Mouse (Mus musculus) kidney, postnatal 0 days (tissue): ENCODE data around the gene Slc16a6. TPM values are rescaled to one million over a fixed set of nuclear protein-coding genes. Genes with fewer than 3 reads are reported as not detected.
A peak's percentile ranks its signal among the peaks of the same experiment; 100 is the strongest.

Experiments
- ATAC-seq: fragments of 200-750 bp; cut with Nextera tagmentation; replicated peaks from 2 replicates; pipeline ENCODE4 v1.8.0; 2017; ENCODE audit warnings: low read depth, moderate number of reproducible peaks, moderate TSS enrichment, moderate library complexity; ENCODE audit not compliant: low FRiP score
- DNase-seq: peaks from one replicate; pipeline ENCODE4 v3.0.0-alpha.2; 2016; ENCODE audit warnings: low spot score
- H3K27ac ChIP-seq: fragments of 300-500 bp; sonication (generic); 2 replicates; pipeline ENCODE4 v1.5.1; 2014; ENCODE audit warnings: mild to moderate bottlenecking
- H3K27me3 ChIP-seq: fragments of 300-500 bp; sonication (generic); 2 replicates; pipeline ENCODE4 v1.6.1; 2014; ENCODE audit warnings: low read length, mixed read lengths; ENCODE audit not compliant: insufficient read depth
- H3K36me3 ChIP-seq: fragments of 300-500 bp; sonication (generic); 2 replicates; pipeline ENCODE4 v1.6.1; 2014; ENCODE audit warnings: low read length, mixed read lengths; ENCODE audit not compliant: insufficient read depth
- H3K4me1 ChIP-seq: fragments of 300-500 bp; sonication (generic); replicated peaks from 2 replicates; pipeline ENCODE4 v1.6.1; 2014; ENCODE audit warnings: antibody characterized with exemption, low read length, mixed read lengths; ENCODE audit not compliant: insufficient read depth
- H3K4me2 ChIP-seq: fragments of 300-500 bp; sonication (generic); 2 replicates; pipeline ENCODE4 v1.6.1; 2014; ENCODE audit warnings: mild to moderate bottlenecking, low read length, moderate library complexity, mixed read lengths
- H3K4me3 ChIP-seq: fragments of 300-500 bp; sonication (generic); replicated peaks from 2 replicates; pipeline ENCODE4 v1.5.1; 2014; ENCODE audit warnings: low read depth, low read length
- H3K9ac ChIP-seq: fragments of 300-500 bp; sonication (generic); 2 replicates; pipeline ENCODE4 v1.6.1; 2014; ENCODE audit warnings: low read depth, low read length
- H3K9me3 ChIP-seq: fragments of 300-500 bp; sonication (generic); replicated peaks from 2 replicates; pipeline ENCODE4 v1.6.1; 2016; ENCODE audit warnings: low read length, inconsistent platforms, mixed read lengths
- CTCF ChIP-seq: IDR thresholded peaks from 2 replicates; pipeline ENCODE4 v1.5.1; 2016; ENCODE audit warnings: antibody characterized with exemption, low read depth, mild to moderate bottlenecking, moderate library complexity
- WGBS: fragments of 180-500 bp; shearing (Covaris S2); extraction: QIAGEN DNeasy Blood & Tissue Kit; methylation state at CpG from one replicate; pipeline ENCODE4 v1.1.7; 2014; 5-methylcytosine and 5-hydroxymethylcytosine counted together
- polyA plus RNA-seq: library from polyadenylated mRNA; unstranded; fragments of >200 nt; fragmentation: Nextera tagmentation; extraction: Ambion mirVana; gene quantifications from 2 replicates; pipeline ENCODE4 v1.2.1, GENCODE M21; 2015

Gene Slc16a6
- polyA plus RNA-seq, 1 experiment from 2014 or later = 5.3 TPM

DNA sequence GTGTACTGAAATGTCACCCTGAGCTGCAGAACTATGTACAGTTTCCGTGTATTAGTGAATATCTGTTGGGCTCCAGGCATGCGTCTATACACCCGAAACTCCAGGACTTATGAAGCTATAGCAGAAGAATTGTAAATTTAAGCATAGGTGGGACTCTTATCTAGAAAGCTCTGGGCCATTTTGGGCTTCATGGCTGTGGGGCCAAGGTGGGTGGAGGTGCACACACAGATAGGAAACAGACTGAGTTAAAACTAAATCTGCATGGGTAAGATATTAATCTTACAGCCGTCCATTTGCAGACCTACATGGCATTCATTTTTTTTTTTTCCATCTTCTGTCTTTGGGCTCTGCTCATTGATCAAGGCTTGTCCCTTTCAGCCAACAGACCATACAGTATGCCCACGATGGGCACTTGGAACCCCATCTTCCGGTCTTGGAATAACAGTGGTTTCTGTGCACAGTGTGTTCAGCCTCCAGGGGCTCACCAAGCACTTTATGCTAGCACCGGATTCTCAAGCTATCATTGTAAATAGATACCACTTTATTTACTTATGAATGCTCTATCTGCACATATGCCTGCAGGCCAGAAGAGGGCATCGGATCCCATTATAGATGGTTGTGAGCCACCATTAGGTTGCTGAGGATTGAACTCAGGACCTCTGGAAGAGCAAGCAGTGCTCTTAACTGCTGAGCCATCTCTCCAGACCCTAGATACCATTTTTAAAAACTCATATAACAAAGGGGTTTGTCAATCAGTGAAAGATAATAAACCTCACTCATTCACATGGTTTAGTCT is 29.7 kb downstream of the Slc16a6 start:
- Histone ChIP-seq H3K36me3 (no peaks in the 10 kb centered on the region), H3K4me1 (0 out of 2 replicates have a peak, but pooled peaks cover 3% of the 10 kb centered on the region), H3K27ac (no peak overlapping the region), H3K9me3 (no peaks in the 10 kb centered on the region), H3K9ac (no peak overlapping the region), H3K27me3 (no peaks in the 10 kb centered on the region), H3K4me3 (no peak overlapping the region), H3K4me2 (no peak overlapping the region)
- DNase-seq = no peak
- peak; percentile 32; the same call in 1 of the 2 replicates for TF ChIP-seq CTCF
- WGBS = 87% methylated on average over 8 of the region's 8 CpGs
- ATAC-seq = no peak

DNA sequence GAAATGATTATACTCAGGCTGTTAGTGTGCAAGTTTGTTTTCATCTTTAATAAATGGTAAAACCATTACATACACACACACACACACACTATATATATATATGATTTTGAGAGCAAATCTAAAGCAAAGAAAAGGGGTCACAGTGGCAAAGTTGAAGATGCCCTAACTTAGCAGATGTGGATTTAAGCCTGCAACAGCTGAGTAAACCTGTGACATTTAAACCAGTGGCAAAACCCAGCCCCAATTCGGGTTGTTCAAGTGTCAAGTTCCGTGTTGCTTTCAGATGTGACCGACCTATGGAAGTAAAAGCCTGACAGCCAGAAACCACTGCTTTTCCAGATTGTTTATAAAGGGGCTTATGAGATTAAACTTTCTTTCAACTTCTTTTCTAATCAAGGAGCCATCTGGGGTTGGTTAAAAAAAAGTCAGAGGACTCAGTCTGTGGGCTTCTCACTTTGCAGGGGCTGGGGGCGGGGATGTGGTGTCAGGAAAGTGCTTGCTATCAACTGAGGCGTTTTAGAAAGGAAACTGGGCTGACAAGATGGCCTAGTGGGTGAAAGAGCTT is 31.1 kb downstream of the Slc16a6 start:
- H3K9me3 ChIP-seq = no peaks in the 10 kb centered on the region
- 0 out of 2 replicates have a peak, but pooled peaks cover 3% of the 10 kb centered on the region for H3K4me1 ChIP-seq
- no peak overlapping the region for H3K27ac ChIP-seq
- ATAC-seq (no peak), DNase-seq (no peak)
- H3K36me3 ChIP-seq = no peaks in the 10 kb centered on the region
- H3K4me3 ChIP-seq = no peak overlapping the region
- 36% methylated on average over 5 of the region's 5 CpGs for WGBS
- H3K9ac ChIP-seq = no peak overlapping the region
- no peaks in the 10 kb centered on the region for H3K27me3 ChIP-seq
- H3K4me2 ChIP-seq = no peak overlapping the region
- TF ChIP-seq CTCF = no peak

DNA sequence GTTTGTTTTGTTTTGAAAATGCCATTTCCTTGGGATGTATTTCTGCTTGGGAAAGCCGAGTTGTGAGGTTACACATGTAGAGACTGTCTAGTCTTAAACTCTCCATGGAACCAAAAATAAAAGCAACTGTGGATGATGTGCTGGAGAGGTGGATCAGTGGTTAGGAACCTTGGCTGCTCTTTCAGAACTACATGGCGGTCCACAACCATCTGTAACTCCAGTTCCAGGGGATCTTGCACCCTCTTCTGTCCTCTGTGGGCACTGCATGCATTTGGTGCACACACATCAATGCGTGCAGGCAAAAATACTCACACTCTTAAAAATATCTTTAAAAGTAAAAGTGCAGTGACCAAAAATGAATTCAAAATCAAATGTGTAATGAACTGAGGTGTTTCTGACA is 32.3 kb downstream of the Slc16a6 start:
- Histone ChIP-seq H3K4me3 (no peak overlapping the region), H3K36me3 (no peaks in the 10 kb centered on the region), H3K9me3 (no peaks in the 10 kb centered on the region), H3K27me3 (no peaks in the 10 kb centered on the region), H3K27ac (no peak overlapping the region), H3K4me1 (0 out of 2 replicates have a peak, but pooled peaks cover 3% of the 10 kb centered on the region), H3K4me2 (no peak overlapping the region), H3K9ac (no peak overlapping the region)
- whole genome bisulfite sequencing = 67% methylated on average over 3 of the region's 3 CpGs
- ATAC-seq (no peak), DNase-seq (peak; percentile 52)
- peak; percentile 80 for TF ChIP-seq CTCF

DNA sequence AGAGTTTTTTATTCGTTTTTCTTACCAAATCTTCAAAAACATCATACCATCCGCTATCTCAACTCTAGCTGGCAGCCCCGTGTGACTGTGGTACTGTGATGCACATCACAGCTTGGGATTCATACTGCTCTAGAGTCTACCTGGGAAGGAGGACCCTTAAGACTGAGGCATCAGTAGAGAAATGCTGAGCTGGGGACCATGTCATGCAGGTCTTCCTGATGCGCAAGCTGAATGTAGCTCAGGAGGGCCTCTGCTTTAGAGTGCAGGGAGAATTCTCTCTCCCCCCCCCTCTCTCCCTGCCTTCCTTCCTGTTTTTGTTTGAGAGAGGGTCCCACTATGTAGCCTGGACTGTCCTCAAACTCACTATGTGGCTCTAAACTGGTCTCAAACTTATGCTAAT is 32.8 kb downstream of the Slc16a6 start:
- Histone ChIP-seq H3K36me3 (no peaks in the 10 kb centered on the region), H3K4me2 (peak overlapping the region; percentile 86), H3K27me3 (no peaks in the 10 kb centered on the region), H3K4me1 (0 out of 2 replicates have a peak, but pooled peaks cover 3% of the 10 kb centered on the region), H3K9me3 (no peaks in the 10 kb centered on the region), H3K9ac (no peak overlapping the region), H3K4me3 (peak overlapping the region; percentile 51; the same call in 1 of the 2 replicates), H3K27ac (no peak overlapping the region)
- 67% methylated on average over 4 of the region's 4 CpGs for WGBS
- TF ChIP-seq CTCF = no peak
- ATAC-seq (no peak), DNase-seq (no peak)

DNA sequence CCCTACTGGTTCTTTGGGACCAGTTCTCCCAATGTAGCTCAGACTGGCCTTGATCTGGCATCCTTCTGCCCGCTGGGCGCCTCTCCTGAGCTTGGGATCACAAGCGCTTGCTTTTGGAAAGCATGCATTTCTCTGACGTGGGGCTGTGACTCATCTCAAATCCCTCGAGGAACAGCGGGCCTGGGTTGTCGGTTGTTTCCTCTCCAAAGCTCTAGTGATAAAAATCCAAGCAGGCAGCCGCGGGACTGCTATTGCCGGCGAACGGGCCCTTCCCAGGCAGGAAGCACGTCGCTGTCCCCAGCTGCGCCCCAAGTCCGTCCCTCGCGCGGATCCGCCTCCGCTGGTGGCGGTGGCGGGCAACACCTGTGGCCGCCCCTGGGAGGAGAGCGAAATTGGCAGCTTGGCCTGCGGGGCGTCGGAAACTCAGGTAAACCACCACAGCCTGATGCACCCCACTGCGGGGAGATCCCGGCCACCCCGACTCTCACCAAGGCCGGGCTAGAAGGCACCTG is 33.5 kb downstream of the Slc16a6 start:
- 0 out of 2 replicates have a peak, but pooled peaks cover 3% of the 10 kb centered on the region for H3K4me1 ChIP-seq
- DNase-seq (peak; percentile 91), ATAC-seq (peak; percentile 71)
- no peaks in the 10 kb centered on the region for H3K9me3 ChIP-seq
- H3K27me3 ChIP-seq = no peaks in the 10 kb centered on the region
- WGBS = 1% methylated on average over 32 of the region's 32 CpGs
- peaks cover 5% of the 10 kb centered on the region; the same call in 1 of the 2 replicates for H3K36me3 ChIP-seq
- H3K4me2 ChIP-seq = peak overlapping the region; percentile 86
- peak overlapping the region; percentile 59 for H3K9ac ChIP-seq
- H3K4me3 ChIP-seq = peak overlapping the region; percentile 51
- peak; percentile 20; the same call in 1 of the 2 replicates for TF ChIP-seq CTCF
- peak overlapping the region; percentile 13; the same call in 1 of the 2 replicates for H3K27ac ChIP-seq

DNA sequence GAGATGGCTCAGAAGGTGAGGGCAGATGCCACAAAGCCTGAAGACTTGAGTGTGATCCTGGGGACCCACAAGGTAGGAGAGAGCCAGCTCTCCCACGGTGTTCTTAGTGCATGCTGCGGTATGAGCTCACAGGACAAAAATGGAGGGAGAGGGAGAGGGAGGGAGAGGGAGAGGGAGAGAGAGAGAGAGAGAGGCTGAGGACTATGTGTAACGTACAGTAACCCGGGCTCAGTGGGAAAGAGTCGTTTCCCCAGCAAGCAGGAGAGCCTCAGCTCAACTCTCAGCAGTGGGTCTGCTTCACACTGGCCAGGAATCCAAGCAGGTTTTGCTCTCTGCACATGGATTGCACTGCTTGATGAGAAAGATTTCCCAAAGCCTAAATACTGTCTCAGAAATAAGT is 34.2 kb downstream of the Slc16a6 start:
- no peak for TF ChIP-seq CTCF
- no peaks in the 10 kb centered on the region for H3K9me3 ChIP-seq
- H3K27me3 ChIP-seq = no peaks in the 10 kb centered on the region
- peak overlapping the region; percentile 13; the same call in 1 of the 2 replicates for H3K27ac ChIP-seq
- peaks cover 12% of the 10 kb centered on the region; the same call in 1 of the 2 replicates for H3K36me3 ChIP-seq
- H3K4me2 ChIP-seq = peak overlapping the region; percentile 86
- 0 out of 2 replicates have a peak overlapping the region, but pooled peaks have one; percentile 59 for H3K9ac ChIP-seq
- 0 out of 2 replicates have a peak, but pooled peaks have one; percentile 12 for ATAC-seq
- WGBS = 20% methylated on average over 5 of the region's 5 CpGs
- 0 out of 2 replicates have a peak, but pooled peaks cover 3% of the 10 kb centered on the region for H3K4me1 ChIP-seq
- DNase-seq = peak; percentile 31
- H3K4me3 ChIP-seq = peak overlapping the region; percentile 51; the same call in 1 of the 2 replicates
